Mouse (Mus musculus) CH12.LX (cell line): ENCODE measurements around the gene AU018091. TPM values are rescaled to one million over a fixed set of nuclear protein-coding genes. Genes with fewer than 3 reads are reported as not detected.
A peak's percentile ranks its signal among the peaks of the same experiment; 100 is the strongest.

Experiments
- DNase-seq: peaks from one replicate; pipeline ENCODE4 v3.0.0-alpha.2; 2013; ENCODE audit errors: extremely low read depth
- H3K27ac ChIP-seq: 2 replicates; pipeline ENCODE4 v1.5.1; 2012; ENCODE audit warnings: low read depth, mild to moderate bottlenecking, control low read depth, moderate library complexity; ENCODE audit not compliant: insufficient read depth
- H3K27me3 ChIP-seq: replicated peaks from 2 replicates; pipeline ENCODE3; 2012; ENCODE audit warnings: inconsistent platforms
- H3K36me3 ChIP-seq, 2 experiments: replicated peaks in 1 of 2; 2 replicates each; pipeline versions ENCODE3 to v1.6.1; 2012; ENCODE audit warnings: inconsistent platforms in 1 of 2, low read length in 1 of 2, mild to moderate bottlenecking in 1 of 2, mixed read lengths in 1 of 2, moderate library complexity in 1 of 2; ENCODE audit not compliant: control insufficient read depth in 1 of 2, insufficient read depth in 1 of 2
- H3K4me1 ChIP-seq, 2 experiments: 2 replicates each; pipeline ENCODE4 v1.6.1; 2012; ENCODE audit warnings: inconsistent platforms in 1 of 2, moderate library complexity in 1 of 2; ENCODE audit not compliant: insufficient read depth in 2 of 2, control insufficient read depth in 1 of 2
- H3K4me2 ChIP-seq: 2 replicates; pipeline ENCODE4 v1.6.1; 2012; ENCODE audit warnings: low read depth, mild to moderate bottlenecking, control low read depth; ENCODE audit not compliant: poor library complexity, insufficient read depth, severe bottlenecking
- H3K4me3 ChIP-seq, 3 experiments: fragments of 150-350 bp in 1 of 3; sonication (generic) in 1 of 3; replicated peaks in 1 of 3; 2 replicates each; pipeline versions ENCODE3 to v1.5.1; 2011 to 2012; ENCODE audit warnings: low read depth in 2 of 3, low read length in 2 of 3, mild to moderate bottlenecking in 2 of 3, moderate library complexity in 2 of 3, control low read depth in 1 of 3, improper control_type of control experiment in 1 of 3, inconsistent platforms in 1 of 3, mixed read lengths in 1 of 3; ENCODE audit not compliant: poor library complexity in 1 of 3
- H3K79me2 ChIP-seq: replicated peaks from 2 replicates; pipeline ENCODE4 v1.6.1; 2012; ENCODE audit warnings: mild to moderate bottlenecking, moderate library complexity; ENCODE audit not compliant: control insufficient read depth, poor library complexity, insufficient read depth, severe bottlenecking; ENCODE audit errors: extremely low read depth
- H3K9ac ChIP-seq: 2 replicates; pipeline ENCODE4 v1.6.1; 2012; ENCODE audit warnings: low read depth, mild to moderate bottlenecking, control low read depth, moderate library complexity; ENCODE audit not compliant: insufficient read depth
- H3K9me3 ChIP-seq: replicated peaks from 2 replicates; pipeline ENCODE3; 2012; ENCODE audit warnings: low read length, inconsistent platforms, mixed read lengths
- CTCF ChIP-seq, 2 experiments: IDR thresholded peaks in 1 of 2; conservative IDR thresholded peaks in 1 of 2; 2 replicates each; pipeline ENCODE4 v1.5.1; 2011 to 2012; ENCODE audit warnings: low read depth in 2 of 2, low read length in 2 of 2, improper control_type of control experiment in 1 of 2, inconsistent platforms in 1 of 2, mild to moderate bottlenecking in 1 of 2, moderate library complexity in 1 of 2
- EP300 ChIP-seq: IDR thresholded peaks from 2 replicates; pipeline ENCODE4 v1.6.1; 2011; ENCODE audit warnings: low read length, improper control_type of control experiment
- ETS1 ChIP-seq: conservative IDR thresholded peaks from 2 replicates; pipeline ENCODE4 v1.6.1; 2012; ENCODE audit warnings: low read depth, mild to moderate bottlenecking, inconsistent platforms, low read length, improper control_type of control experiment, moderate library complexity
- JUN ChIP-seq: IDR thresholded peaks from 2 replicates; pipeline ENCODE4 v1.6.1; 2011; ENCODE audit warnings: low read depth, mild to moderate bottlenecking, low read length, improper control_type of control experiment, moderate library complexity; ENCODE audit not compliant: insufficient read depth
- KAT2A ChIP-seq: IDR thresholded peaks from 2 replicates; pipeline ENCODE4 v1.6.1; 2012; ENCODE audit warnings: low read length, improper control_type of control experiment, inconsistent platforms; ENCODE audit not compliant: insufficient replicate concordance
- MAFK ChIP-seq: IDR thresholded peaks from 2 replicates; pipeline ENCODE4 v1.6.1; 2011; ENCODE audit warnings: low read length, improper control_type of control experiment; ENCODE audit not compliant: insufficient replicate concordance
- MEF2A ChIP-seq: IDR thresholded peaks from 2 replicates; pipeline ENCODE4 v1.6.1; 2014; ENCODE audit warnings: low read depth, mild to moderate bottlenecking, inconsistent platforms, low read length, improper control_type of control experiment, borderline replicate concordance
- MXI1 ChIP-seq: IDR thresholded peaks from 2 replicates; pipeline ENCODE4 v1.6.1; 2011; ENCODE audit warnings: mild to moderate bottlenecking, low read depth, low read length, improper control_type of control experiment
- POLR2AphosphoS2 ChIP-seq: IDR thresholded peaks from 2 replicates; pipeline ENCODE4 v1.6.1; 2011; ENCODE audit warnings: low read depth, low read length, improper control_type of control experiment
- RAD21 ChIP-seq: IDR thresholded peaks from 2 replicates; pipeline ENCODE4 v1.6.1; 2011; ENCODE audit warnings: low read depth, mild to moderate bottlenecking, low read length, improper control_type of control experiment, moderate library complexity
- SMC3 ChIP-seq: IDR thresholded peaks from 2 replicates; pipeline ENCODE4 v1.6.1; 2011; ENCODE audit warnings: low read depth, low read length, improper control_type of control experiment
- TBP ChIP-seq: conservative IDR thresholded peaks from 2 replicates; pipeline ENCODE4 v1.6.1; 2011; ENCODE audit warnings: low read depth, low read length, improper control_type of control experiment
- USF1 ChIP-seq: IDR thresholded peaks from 2 replicates; pipeline ENCODE4 v1.6.1; 2014; ENCODE audit warnings: low read depth, mild to moderate bottlenecking, inconsistent platforms, low read length, improper control_type of control experiment
- USF2 ChIP-seq: conservative IDR thresholded peaks from 2 replicates; pipeline ENCODE4 v1.6.1; 2011; ENCODE audit warnings: low read depth, low read length, improper control_type of control experiment
- ZC3H11A ChIP-seq: IDR thresholded peaks from 2 replicates; pipeline ENCODE4 v1.6.1; 2012; ENCODE audit warnings: low read depth, mild to moderate bottlenecking, inconsistent platforms, low read length, improper control_type of control experiment
- ZNF384 ChIP-seq: IDR thresholded peaks from 2 replicates; pipeline ENCODE4 v1.6.1; 2012; ENCODE audit warnings: low read depth, low read length, improper control_type of control experiment, inconsistent platforms
- dilution Hi-C: fragments of 300-500 bp; cut with MboI; formaldehyde crosslinking; loops from 2 replicates; pipeline ENCODE4 v1.14.3; 2020; ENCODE audit warnings: low sequenced_read_pairs; ENCODE audit not compliant: extremely low pct_unique_long_range_greater_than_20kb, extremely low pct_ligation_motif_present
- in situ Hi-C: fragments of 300-500 bp; cut with MboI; formaldehyde crosslinking; loops from 3 replicates; pipeline ENCODE4 v1.14.3; 2019; ENCODE audit warnings: low sequenced_read_pairs, low pct_ligation_motif_present, low pct_unique_long_range_greater_than_20kb, mixed read lengths
- polyA plus RNA-seq: library from polyadenylated mRNA; unstranded; fragments of >175 nt; gene quantifications from 2 replicates; pipeline ENCODE4 v1.2.1, GENCODE M21; 2012; ENCODE audit warnings: low read depth; ENCODE audit not compliant: insufficient read length
- total RNA-seq, 2 experiments: library from RNA; depleted of rRNA; stranded (reverse); fragments of 300-350 nt in 1 of 2; fragments of >200 nt in 1 of 2; gene quantifications; 2 replicates each; pipeline ENCODE4 v1.2.3; 2012 to 2014

Gene AU018091
- total and polyA plus RNA-seq, 3 experiments = 0.08 TPM; not detected in 2

DNA sequence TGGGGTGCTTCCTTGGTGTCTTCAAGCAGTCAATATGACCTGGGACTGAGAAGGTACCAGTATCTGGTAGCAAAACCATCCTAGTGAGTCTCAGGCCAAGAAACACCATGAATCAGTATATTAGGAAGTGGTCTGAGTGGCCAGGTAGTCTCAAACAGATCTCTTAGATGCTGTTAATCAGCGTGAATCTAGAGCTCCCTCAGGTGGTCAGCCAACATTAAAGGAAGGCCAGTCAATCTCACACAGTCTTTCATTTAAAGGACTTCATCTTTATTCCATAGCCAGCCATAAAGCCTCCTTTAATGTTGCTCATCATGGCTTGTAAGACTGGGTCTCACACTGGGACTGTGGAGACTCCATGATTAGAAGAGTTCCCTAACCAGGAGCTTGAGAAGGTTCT lies 25.7 kb downstream of the AU018091 start:
- H3K9ac ChIP-seq = no peak overlapping the region
- in situ Hi-C loops (no loop called here), dilution Hi-C loops (no loop called here)
- H3K79me2 ChIP-seq = no peaks in the 10 kb centered on the region
- peak; percentile 63 for DNase-seq
- H3K4me3 ChIP-seq = no peak overlapping the region
- H3K4me2 ChIP-seq = no peak overlapping the region
- H3K27me3 ChIP-seq = no peaks in the 10 kb centered on the region
- H3K4me1 ChIP-seq = peaks cover 3 to 41% of the 10 kb centered on the region in 2 experiments; a peak in 2 of 4 replicates
- TF ChIP-seq CTCF (conservative IDR thresholded peaks at IDR 0.05 in 1 of 2, IDR thresholded peaks at IDR 0.05 in 1 of 2; ENCODE audit: low read depth in 2 of 2, low read length in 2 of 2) (peak; percentile 50 to 81), MEF2A (no peak), MXI1 (no peak), RAD21 (peak; percentile 92), ZC3H11A (peak; percentile 48), SMC3 (peak; percentile 87), USF2 (no peak)
- H3K27ac ChIP-seq = no peak overlapping the region
- no peaks in the 10 kb centered on the region for H3K36me3 ChIP-seq
- no peaks in the 10 kb centered on the region for H3K9me3 ChIP-seq

DNA sequence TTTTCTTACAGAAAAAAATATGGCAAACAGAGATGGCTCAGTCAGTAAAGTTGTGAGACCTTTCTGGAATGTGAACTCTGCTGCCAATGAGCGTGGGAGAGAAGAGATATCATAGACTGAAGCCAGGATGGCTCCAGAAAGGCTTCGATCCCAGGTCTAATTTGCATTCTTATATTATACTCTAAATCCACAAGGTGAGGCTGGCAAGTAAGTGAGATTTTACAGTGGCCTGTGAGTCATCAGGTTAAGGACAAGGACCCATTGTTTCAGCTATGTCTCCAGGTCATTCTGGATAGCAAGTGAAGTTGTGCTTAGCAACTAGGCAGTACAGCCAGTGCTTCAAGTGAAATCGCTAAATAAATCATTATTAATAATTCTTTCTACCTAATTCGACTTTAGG lies 33.4 kb downstream of the AU018091 start:
- H3K27ac ChIP-seq = no peak overlapping the region
- H3K4me2 ChIP-seq = no peak overlapping the region
- no peaks in the 10 kb centered on the region for H3K27me3 ChIP-seq
- no peak for DNase-seq
- TF ChIP-seq USF1 (no peak), JUN (no peak), ZNF384 (no peak), POLR2AphosphoS2 (no peak), MAFK (no peak), ETS1 (no peak), EP300 (no peak), TBP (no peak), SMC3 (no peak), KAT2A (no peak)
- H3K4me1 ChIP-seq = peaks cover 2 to 8% of the 10 kb centered on the region in 2 experiments; a peak in 2 of 4 replicates
- H3K9ac ChIP-seq = no peak overlapping the region
- H3K4me3 ChIP-seq = no peak overlapping the region
- no peaks in the 10 kb centered on the region for H3K36me3 ChIP-seq
- dilution Hi-C loops (no loop called here), in situ Hi-C loops (no loop called here)
- H3K79me2 ChIP-seq = no peaks in the 10 kb centered on the region
- no peaks in the 10 kb centered on the region for H3K9me3 ChIP-seq
